Mouse (Mus musculus): ENCODE measurements around the gene Palm2. TPM values are rescaled to one million over a fixed set of nuclear protein-coding genes. Genes with fewer than 3 reads are reported as not detected.

The Palm2 gene
- polyA plus RNA-seq, 1 experiment, result 0.27 TPM

DNA sequence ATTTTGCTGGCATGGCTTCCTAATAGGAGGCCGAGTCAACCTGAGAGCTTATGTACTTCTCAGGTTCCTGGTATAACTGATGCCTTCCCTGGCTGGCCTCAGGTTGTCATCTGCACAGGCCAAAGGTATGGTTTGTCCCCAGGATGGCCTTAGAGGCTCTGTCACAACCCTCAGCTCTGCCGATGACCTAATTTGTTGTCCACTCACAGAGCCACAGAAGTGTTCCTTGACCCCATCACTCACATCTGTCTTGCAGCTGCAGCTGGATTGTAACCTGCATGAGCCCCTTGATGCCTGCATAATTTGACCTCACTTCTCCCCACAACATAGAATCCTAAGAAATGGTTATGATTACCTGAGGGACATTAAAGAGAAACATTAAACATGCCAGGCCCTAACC lies 190.8 kb downstream of the Palm2 start:
- no peak for DNase-seq
- TF ChIP-seq POLR2A (IDR thresholded peaks at IDR 0.05; ENCODE audit: borderline replicate concordance, extremely low read depth, low read depth, low read length), result no peak
- TF ChIP-seq CTCF (IDR thresholded peaks at IDR 0.05; ENCODE audit: insufficient read depth, low read length), result no peak
- 74% methylated on average over 2 of the region's 2 CpGs for WGBS
- Histone ChIP-seq H3K4me1 (ENCODE audit: control insufficient read depth, insufficient read depth, low read length) (no peaks in the 10 kb centered on the region), H3K4me3 (replicated peaks; ENCODE audit: extremely low read depth, low read depth, low read length) (no peak overlapping the region)

DNA sequence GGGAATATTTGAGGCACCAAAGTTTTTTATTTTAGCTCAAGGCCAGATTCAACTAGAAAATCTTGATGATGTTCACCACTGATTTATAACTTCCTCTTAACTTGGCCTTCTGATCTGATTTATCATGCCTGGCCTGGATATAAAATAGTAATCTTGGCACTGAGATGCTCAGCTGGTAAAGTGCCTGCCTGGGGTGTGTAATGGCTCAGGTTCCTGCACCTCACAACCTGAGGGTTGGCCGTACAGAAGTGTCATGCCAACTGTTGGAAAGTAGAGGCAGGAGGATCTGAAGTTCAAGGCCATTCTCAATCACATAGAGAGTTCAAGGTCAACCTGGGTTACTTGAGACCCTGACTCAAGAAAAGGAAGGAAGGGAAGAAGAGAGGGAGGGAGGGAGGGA lies 191.3 kb downstream of the Palm2 start:
- WGBS, result 73% methylated on average over 1 of the region's 1 CpGs
- TF ChIP-seq POLR2A (IDR thresholded peaks at IDR 0.05; ENCODE audit: borderline replicate concordance, extremely low read depth, low read depth, low read length) (no peak), CTCF (IDR thresholded peaks at IDR 0.05; ENCODE audit: insufficient read depth, low read length) (no peak)
- DNase-seq, result no peak
- Histone ChIP-seq H3K4me3 (replicated peaks; ENCODE audit: extremely low read depth, low read depth, low read length) (no peak overlapping the region), H3K4me1 (ENCODE audit: control insufficient read depth, insufficient read depth, low read length) (no peaks in the 10 kb centered on the region)

DNA sequence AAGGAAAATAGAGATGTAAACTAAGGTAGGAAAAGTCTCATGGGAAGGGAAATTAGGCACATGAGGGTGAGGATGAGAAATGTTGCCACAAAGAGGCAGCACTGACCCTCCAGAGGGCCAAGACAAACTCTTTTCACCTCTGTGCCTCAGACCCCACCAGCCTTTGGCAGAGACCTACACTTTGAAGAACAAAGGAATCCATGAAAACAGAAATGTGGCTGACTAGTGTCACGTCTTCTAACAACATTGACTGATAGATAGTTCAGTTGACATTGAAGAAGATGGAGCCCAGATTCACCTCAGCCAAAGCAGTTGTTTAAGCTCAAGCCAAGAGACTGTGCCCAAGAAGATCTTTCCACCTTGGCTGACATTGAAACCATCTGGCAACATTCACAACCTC lies 191.7 kb downstream of the Palm2 start:
- no peak for DNase-seq
- WGBS, result 60% methylated on average over 1 of the region's 1 CpGs
- Histone ChIP-seq H3K4me1 (ENCODE audit: control insufficient read depth, insufficient read depth, low read length) (no peaks in the 10 kb centered on the region), H3K4me3 (replicated peaks; ENCODE audit: extremely low read depth, low read depth, low read length) (no peak overlapping the region)
- TF ChIP-seq POLR2A (IDR thresholded peaks at IDR 0.05; ENCODE audit: borderline replicate concordance, extremely low read depth, low read depth, low read length) (no peak), CTCF (IDR thresholded peaks at IDR 0.05; ENCODE audit: insufficient read depth, low read length) (no peak)

GRCm38 (mm10) chr4:57626921-57627320 lies 192.9 kb downstream of the Palm2 start:
- DNase-seq, result no peak
- TF ChIP-seq CTCF (IDR thresholded peaks at IDR 0.05; ENCODE audit: insufficient read depth, low read length), result no peak
- no peak for TF ChIP-seq POLR2A (IDR thresholded peaks at IDR 0.05; ENCODE audit: borderline replicate concordance, extremely low read depth, low read depth, low read length)
- H3K4me1 ChIP-seq (ENCODE audit: control insufficient read depth, insufficient read depth, low read length), result no peaks in the 10 kb centered on the region
- H3K4me3 ChIP-seq (replicated peaks; ENCODE audit: extremely low read depth, low read depth, low read length), result no peak overlapping the region
- 90% methylated on average over 5 of the region's 5 CpGs for WGBS

DNA sequence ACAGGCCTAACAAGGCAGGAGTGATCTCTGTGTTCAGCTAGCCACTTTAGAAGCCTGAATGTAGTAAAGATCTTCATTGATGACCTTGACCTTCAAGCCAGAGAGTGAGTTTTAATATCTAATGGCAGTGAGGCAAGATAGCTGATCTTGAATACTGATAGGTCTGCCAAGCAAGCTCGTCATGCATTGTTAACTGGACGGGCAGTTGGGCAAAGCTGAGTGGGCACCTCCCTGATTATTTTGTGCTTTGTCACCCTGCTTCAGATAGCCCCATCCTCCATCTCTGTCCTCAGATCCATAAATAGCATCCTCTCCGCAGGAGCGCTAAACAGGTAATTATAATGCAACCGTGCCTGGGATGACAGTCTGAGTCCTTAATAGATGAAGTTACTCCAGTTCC lies 198.3 kb downstream of the Palm2 start:
- WGBS, result 78% methylated on average over 5 of the region's 5 CpGs
- Histone ChIP-seq H3K4me3 (replicated peaks; ENCODE audit: extremely low read depth, low read depth, low read length) (no peak overlapping the region), H3K4me1 (ENCODE audit: control insufficient read depth, insufficient read depth, low read length) (no peaks in the 10 kb centered on the region)
- no peak for TF ChIP-seq CTCF (IDR thresholded peaks at IDR 0.05; ENCODE audit: insufficient read depth, low read length)
- TF ChIP-seq POLR2A (IDR thresholded peaks at IDR 0.05; ENCODE audit: borderline replicate concordance, extremely low read depth, low read depth, low read length), result no peak
- no peak for DNase-seq

DNA sequence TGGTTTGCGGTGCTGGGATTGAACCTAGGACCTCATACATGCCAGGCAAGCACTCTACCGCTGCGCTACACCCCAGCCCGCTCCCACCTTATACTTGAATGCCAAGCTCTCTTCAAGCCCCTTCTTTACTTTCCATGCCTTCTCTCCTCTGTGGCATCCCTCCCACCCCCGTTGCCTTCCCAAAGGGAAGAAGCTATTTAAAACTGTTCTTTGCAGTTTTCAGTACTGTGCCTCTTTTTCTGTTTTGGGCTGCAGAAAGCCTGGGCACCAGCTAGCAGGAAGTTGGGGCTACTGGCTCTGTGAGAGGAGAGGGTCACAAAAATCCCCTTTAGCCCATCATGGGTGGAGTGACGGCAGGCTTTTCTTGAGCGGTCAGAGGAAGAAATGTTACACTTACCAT lies 199.0 kb downstream of the Palm2 start:
- no peaks in the 10 kb centered on the region for H3K4me1 ChIP-seq (ENCODE audit: control insufficient read depth, insufficient read depth, low read length)
- 90% methylated on average over 7 of the region's 7 CpGs for WGBS
- TF ChIP-seq CTCF (IDR thresholded peaks at IDR 0.05; ENCODE audit: insufficient read depth, low read length) (no peak), POLR2A (IDR thresholded peaks at IDR 0.05; ENCODE audit: borderline replicate concordance, extremely low read depth, low read depth, low read length) (no peak)
- no peak for DNase-seq
- H3K4me3 ChIP-seq (replicated peaks; ENCODE audit: extremely low read depth, low read depth, low read length), result no peak overlapping the region

- TF ChIP-seq POLR2A (IDR thresholded peaks at IDR 0.05; ENCODE audit: borderline replicate concordance, extremely low read depth, low read depth, low read length), result no peak
- no peak for TF ChIP-seq CTCF (IDR thresholded peaks at IDR 0.05; ENCODE audit: insufficient read depth, low read length)
- DNase-seq, result no peak
- 52% methylated on average over 1 of the region's 1 CpGs for WGBS
- H3K4me1 ChIP-seq (ENCODE audit: control insufficient read depth, insufficient read depth, low read length), result no peaks in the 10 kb centered on the region
- no peak overlapping the region for H3K4me3 ChIP-seq (replicated peaks; ENCODE audit: extremely low read depth, low read depth, low read length)
Observed at GRCm38 (mm10) chr4:57634956-57635355, 200.9 kb downstream of the Palm2 start.

GRCm38 (mm10) chr4:57636782-57637482 lies 202.9 kb downstream of the Palm2 start:
- no peaks in the 10 kb centered on the region for H3K4me1 ChIP-seq (ENCODE audit: control insufficient read depth, insufficient read depth, low read length)
- TF ChIP-seq POLR2A (IDR thresholded peaks at IDR 0.05; ENCODE audit: borderline replicate concordance, extremely low read depth, low read depth, low read length) (no peak), CTCF (IDR thresholded peaks at IDR 0.05; ENCODE audit: insufficient read depth, low read length) (no peak)

DNA sequence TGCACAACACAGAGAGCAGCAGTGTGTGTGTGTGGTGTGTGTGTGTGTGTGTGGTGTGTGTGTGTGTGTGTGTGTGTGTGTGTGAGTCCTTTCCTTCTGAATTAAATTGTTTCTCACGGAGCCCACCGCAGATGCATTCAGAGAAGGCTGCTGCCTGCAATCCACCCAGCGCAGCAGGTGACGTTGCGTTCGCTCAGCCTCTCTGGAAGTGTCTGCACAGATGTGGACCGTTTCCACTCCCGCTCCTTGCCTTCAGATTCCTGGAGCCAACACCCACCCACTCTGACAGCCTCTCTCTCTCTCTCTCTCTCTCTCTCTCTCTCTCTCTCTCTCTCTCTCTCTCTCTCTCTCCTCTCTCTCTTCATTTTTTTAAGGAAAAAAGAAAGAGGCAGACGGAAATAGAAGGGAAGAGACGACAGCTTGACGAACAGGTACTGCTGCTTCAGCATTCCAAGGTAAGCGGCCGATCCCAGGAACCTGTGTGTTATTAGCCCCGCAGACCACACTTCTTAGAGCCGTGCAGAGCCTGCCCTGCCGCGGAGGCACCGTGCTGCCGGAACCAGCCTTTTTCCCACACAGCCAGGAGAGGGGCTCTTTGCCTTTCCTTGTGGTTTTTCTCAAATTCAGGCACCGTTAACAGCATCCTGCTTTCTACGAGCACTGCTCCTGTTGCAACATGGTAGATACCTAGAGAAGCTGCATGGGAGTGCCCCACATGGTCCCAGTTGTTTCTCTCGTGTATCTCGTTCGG lies 203.8 kb downstream of the Palm2 start:
- no peak overlapping the region for H3K4me3 ChIP-seq (replicated peaks; ENCODE audit: extremely low read depth, low read depth, low read length)
- no peak for TF ChIP-seq CTCF (IDR thresholded peaks at IDR 0.05; ENCODE audit: insufficient read depth, low read length)
- no peak for TF ChIP-seq POLR2A (IDR thresholded peaks at IDR 0.05; ENCODE audit: borderline replicate concordance, extremely low read depth, low read depth, low read length)
- 37% methylated on average over 24 of the region's 24 CpGs for WGBS
- DNase-seq, result no peak
- H3K4me1 ChIP-seq (ENCODE audit: control insufficient read depth, insufficient read depth, low read length), result no peaks in the 10 kb centered on the region

More at GRCm38 (mm10) chr4:57636782-57637482, 202.9 kb downstream of the Palm2 start:
- 52% methylated on average over 9 of the region's 9 CpGs for WGBS
- DNase-seq, result no peak
- no peak overlapping the region for H3K4me3 ChIP-seq (replicated peaks; ENCODE audit: extremely low read depth, low read depth, low read length)

- DNase-seq, result no peak
- TF ChIP-seq POLR2A (IDR thresholded peaks at IDR 0.05; ENCODE audit: borderline replicate concordance, extremely low read depth, low read depth, low read length) (no peak), CTCF (IDR thresholded peaks at IDR 0.05; ENCODE audit: insufficient read depth, low read length) (no peak)
- WGBS, result 86% methylated on average over 9 of the region's 9 CpGs
- H3K4me1 ChIP-seq (ENCODE audit: control insufficient read depth, insufficient read depth, low read length), result no peaks in the 10 kb centered on the region
- H3K4me3 ChIP-seq (replicated peaks; ENCODE audit: extremely low read depth, low read depth, low read length), result no peak overlapping the region
Observed at GRCm38 (mm10) chr4:57638941-57639340, 204.9 kb downstream of the Palm2 start.
